Mouse (Mus musculus): ENCODE measurements around the gene Araf.

The Araf gene

DNA sequence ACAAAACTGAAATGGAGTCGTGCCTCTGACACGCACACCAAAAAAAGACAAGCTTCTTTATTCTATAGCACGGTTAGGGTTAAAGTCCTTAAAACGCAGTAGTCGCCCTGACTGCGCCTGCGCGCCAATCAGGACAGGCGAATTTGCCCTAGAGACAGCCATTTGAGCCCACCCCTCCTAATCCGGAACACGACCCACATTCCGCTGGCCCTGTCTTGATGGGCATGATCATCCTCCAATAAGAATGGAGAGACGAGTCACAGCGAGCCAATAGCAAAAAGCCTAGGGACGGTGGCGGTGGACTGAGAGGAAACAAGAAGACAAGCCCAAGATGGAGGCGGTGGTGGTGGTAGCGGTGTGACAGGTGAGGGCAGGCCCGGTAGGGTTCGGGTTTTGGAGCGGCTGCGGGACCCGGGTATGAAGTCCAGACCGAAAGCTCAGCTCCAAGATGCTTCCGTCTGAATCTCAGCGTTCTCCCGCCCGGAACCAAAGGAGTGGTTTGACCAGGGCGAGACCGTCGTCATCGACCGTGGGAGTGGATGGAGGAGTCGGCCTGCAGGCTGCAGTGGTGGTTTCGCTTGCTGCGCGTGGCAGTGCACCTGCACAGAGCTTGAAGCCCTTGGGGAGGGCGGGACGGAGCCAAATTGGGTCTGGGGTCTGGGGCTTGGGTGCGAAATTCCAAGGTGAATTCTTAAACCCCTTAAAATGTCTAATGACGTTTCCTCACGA is 50.8 kb downstream of the Araf start:
- DNase-seq (ENCODE audit: low spot score in 2 of 2), result peak; percentile 84 to 89

GRCm38 (mm10) chrX:20853794-20854193 is 56.2 kb downstream of the Araf start:
- no peak for DNase-seq (ENCODE audit: low spot score in 2 of 2)

- DNase-seq (ENCODE audit: low spot score in 2 of 2), result no peak
These were observed 64.0 kb downstream of the Araf start for GRCm38 (mm10) chrX:20861453-20862104.

- no peak for DNase-seq (ENCODE audit: low spot score in 2 of 2)
These were observed 64.8 kb downstream of the Araf start for GRCm38 (mm10) chrX:20862105-20863065.

DNA sequence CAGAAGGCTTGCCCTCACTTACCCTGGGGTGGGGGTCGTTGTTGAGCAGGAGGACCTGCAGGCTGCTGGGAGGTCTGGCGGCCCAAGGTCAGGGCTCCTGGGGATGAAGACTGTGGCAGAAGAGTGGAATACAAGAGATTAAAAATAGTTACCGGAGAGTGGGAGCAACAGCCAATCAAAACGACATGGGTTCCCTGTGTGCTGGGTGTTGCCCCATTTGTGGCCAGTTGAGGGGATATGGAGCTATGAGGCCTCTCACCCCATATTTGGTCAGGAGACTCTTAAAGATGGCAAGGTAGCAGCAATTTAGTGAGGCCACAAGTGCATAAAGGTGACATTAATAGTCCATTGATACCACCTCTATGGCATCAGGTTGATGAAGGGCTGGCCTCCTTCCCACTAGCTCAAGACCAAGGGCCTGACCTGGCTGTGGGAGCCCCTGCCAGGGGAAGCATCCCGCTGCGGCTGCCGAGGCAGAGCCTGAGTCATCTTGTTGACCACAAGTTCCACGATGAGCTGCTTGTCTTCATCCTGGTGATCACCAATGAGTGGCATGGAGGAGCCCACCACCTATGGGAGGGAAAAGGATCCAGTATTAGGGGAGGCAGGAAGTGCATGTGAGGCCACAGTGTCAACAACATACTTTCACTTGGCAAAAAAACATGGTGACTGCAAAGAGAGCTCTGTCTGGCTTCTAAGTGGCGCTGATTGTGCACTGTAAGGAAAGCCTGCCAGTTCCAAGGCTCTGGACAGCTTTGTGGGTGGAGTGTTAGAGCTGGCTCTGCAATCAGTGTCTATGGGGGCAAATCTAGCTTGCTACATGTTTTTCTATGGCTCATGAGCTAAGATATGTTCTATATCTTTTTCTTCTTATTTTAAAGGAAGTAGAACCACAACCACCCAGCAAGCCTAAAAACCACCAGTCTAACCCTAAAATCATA is 65.8 kb downstream of the Araf start:
- DNase-seq (ENCODE audit: low spot score in 2 of 2), result no peak

DNA sequence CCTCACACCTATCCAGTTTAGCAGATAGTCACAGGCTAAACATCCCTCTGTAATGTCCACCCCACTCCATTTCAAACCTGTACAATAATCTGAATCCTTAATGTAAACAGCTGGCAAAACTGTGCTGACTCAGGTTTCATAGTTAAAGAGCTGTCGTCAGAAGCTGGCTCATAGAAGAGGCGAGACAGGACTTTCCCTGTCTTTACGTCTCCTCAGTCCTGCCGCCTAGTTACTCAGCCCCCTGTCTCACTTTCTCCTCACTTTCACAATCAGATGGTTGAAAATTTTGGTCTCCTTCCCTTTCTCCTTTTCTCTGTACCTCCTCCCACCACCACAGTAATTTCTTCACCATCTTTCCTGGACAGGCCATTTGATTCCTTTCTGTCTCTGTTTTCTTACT is 70.5 kb downstream of the Araf start:
- no peak for DNase-seq (ENCODE audit: low spot score in 2 of 2)

GRCm38 (mm10) chrX:20869203-20869602 is 71.6 kb downstream of the Araf start:
- DNase-seq (ENCODE audit: low spot score in 2 of 2), result no peak

DNA sequence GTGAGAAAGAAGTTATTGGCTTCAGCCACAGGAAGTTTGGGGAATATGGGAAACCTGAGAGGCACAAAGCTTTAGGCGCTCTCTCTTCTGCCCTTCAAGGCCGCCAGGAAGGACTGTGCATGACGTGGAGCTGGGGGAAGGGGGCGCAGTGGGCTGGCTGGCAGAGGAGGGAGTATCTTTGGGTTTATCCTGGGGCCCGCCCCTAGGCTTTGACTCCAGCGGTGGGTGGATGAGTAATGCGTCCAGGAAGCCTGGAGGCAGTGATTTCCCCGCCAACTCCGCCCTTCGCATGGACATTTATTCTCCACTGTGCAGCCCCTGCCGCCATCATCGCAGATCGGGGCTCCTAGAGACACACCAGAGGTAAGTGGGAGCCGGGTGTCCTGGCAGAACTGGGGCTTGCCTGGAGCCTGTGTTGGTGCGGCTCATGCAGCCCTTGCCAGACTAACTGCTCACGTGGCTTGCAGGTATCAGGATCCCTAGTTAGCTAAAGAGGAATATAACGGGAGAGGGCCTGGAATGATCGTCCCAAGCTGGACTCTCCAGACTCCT is 72.4 kb downstream of the Araf start, which contains the start of gene Timp1:
Gene Timp1 (plus strand): TSS at position 205 of the 552 bp plus-strand sequence.
- peak; percentile 11 to 27 for DNase-seq (ENCODE audit: low spot score in 2 of 2)

DNA sequence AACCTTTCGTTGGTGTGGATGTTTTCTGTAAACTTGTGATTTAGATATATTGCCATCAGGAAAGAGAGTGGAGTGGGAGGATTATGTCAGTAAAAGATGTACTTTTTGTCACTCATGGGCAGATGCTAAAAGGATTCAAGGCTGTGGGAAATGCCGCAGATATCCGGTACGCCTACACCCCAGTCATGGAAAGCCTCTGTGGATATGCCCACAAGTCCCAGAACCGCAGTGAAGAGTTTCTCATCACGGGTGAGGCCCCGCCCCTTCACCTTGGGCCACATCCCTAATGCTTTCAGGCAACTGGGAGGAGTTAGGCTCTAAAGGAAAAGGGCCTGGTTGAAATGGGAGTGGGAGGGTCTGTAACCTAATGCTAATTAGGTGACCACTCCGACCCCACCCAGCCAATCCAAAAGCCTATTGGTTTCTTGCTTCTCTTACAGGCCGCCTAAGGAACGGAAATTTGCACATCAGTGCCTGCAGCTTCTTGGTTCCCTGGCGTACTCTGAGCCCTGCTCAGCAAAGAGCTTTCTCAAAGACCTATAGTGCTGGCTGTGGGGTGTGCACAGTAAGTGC is 75.4 kb downstream of the Araf start:
- DNase-seq (ENCODE audit: low spot score in 2 of 2), result no peak

GRCm38 (mm10) chrX:20875241-20875640 is 77.6 kb downstream of the Araf start:
- no peak for DNase-seq (ENCODE audit: low spot score in 2 of 2)

- no peak for DNase-seq (ENCODE audit: low spot score in 2 of 2)
These were observed 112.5 kb downstream of the Araf start for GRCm38 (mm10) chrX:20910074-20910473.
